8 mouse cellular contexts compared by ENCODE assay signal in genomic region chr14:119027130-119027529, GRCm38 (mm10).
DNase-seq lines count a peak whose midpoint lies in the region; ATAC-seq and TF ChIP-seq lines count a peak whose summit lies in the region.

No protein-coding gene starts in this region.

- no peaks in the 10 kb centered on the region for H3K9me3 ChIP-seq in heart, embryonic 11.5 days (replicated peaks; ENCODE audit: control insufficient read depth, low read length)
- no peaks in the 10 kb centered on the region for H3K9me3 ChIP-seq in embryonic facial prominence, embryonic 15.5 days (replicated peaks)

- no peak overlapping the region for H3K4me3 ChIP-seq in heart, embryonic 11.5 days (ENCODE audit: low read depth, low read length)
- H3K4me3 ChIP-seq in embryonic facial prominence, embryonic 15.5 days (replicated peaks), result no peak overlapping the region
- H3K4me3 ChIP-seq in spleen, adult 2 months (ENCODE audit: extremely low read depth, insufficient read depth, insufficient read length), result no peak overlapping the region

- TF ChIP-seq CTCF in spleen, adult 2 months (IDR thresholded peaks at IDR 0.05; ENCODE audit: extremely low read depth, insufficient read depth, insufficient read length, insufficient replicate concordance), result peak; percentile 81; the same call in 1 of the 2 replicates

- H3K4me1 ChIP-seq in heart, embryonic 11.5 days (ENCODE audit: control insufficient read depth, insufficient read depth, low read length), result no peaks in the 10 kb centered on the region
- H3K4me1 ChIP-seq in embryonic facial prominence, embryonic 15.5 days, result no peaks in the 10 kb centered on the region
- no peaks in the 10 kb centered on the region for H3K4me1 ChIP-seq in spleen, adult 2 months (ENCODE audit: control insufficient read depth, insufficient read depth, insufficient read length)

- TF ChIP-seq POLR2A in spleen, adult 2 months (IDR thresholded peaks at IDR 0.05; ENCODE audit: low read depth, low read length), result no peak

- no peaks in the 10 kb centered on the region for H3K27me3 ChIP-seq in heart, embryonic 11.5 days (ENCODE audit: control insufficient read depth, insufficient read depth, low read length)
- no peaks in the 10 kb centered on the region for H3K27me3 ChIP-seq in embryonic facial prominence, embryonic 15.5 days
- H3K27me3 ChIP-seq in spleen, adult 2 months (ENCODE audit: control insufficient read depth, insufficient read depth, low read length), result no peaks in the 10 kb centered on the region

- 40% methylated on average over 4 of the region's 4 CpGs for WGBS in heart, embryonic 11.5 days (ENCODE audit: insufficient replicate concordance)
- WGBS in embryonic facial prominence, embryonic 15.5 days, result 46% methylated on average over 4 of the region's 4 CpGs
- WGBS in spleen, adult 2 months, result 29% methylated on average over 4 of the region's 4 CpGs

- H3K27ac ChIP-seq in heart, embryonic 11.5 days (ENCODE audit: low read depth, low read length), result no peak overlapping the region
- no peak overlapping the region for H3K27ac ChIP-seq in embryonic facial prominence, embryonic 15.5 days (replicated peaks)
- H3K27ac ChIP-seq in spleen, adult 2 months (ENCODE audit: insufficient read depth, low read length), result no peak overlapping the region

- H3K36me3 ChIP-seq in heart, embryonic 11.5 days (ENCODE audit: control insufficient read depth, insufficient read depth, low read length), result peaks cover 14% of the 10 kb centered on the region
- H3K36me3 ChIP-seq in embryonic facial prominence, embryonic 15.5 days, result peaks cover 9% of the 10 kb centered on the region; the same call in 1 of the 2 replicates
- H3K36me3 ChIP-seq in spleen, adult 2 months (ENCODE audit: control insufficient read depth, insufficient read depth, low read length), result no peaks in the 10 kb centered on the region

- no peak for ATAC-seq in heart, embryonic 11.5 days (replicated peaks; ENCODE audit: insufficient number of reproducible peaks, low FRiP score, low TSS enrichment)
- ATAC-seq in embryonic facial prominence, embryonic 15.5 days (ENCODE audit: insufficient number of reproducible peaks, low FRiP score, low TSS enrichment, low read depth), result 0 out of 2 replicates have a peak, but pooled peaks have one; percentile 63

- DNase-seq in heart, adult 18-20 months, result peak; percentile 55 to 76
- peak; percentile 76 for DNase-seq in adrenal gland, postnatal 14 days
- DNase-seq in heart, postnatal 4 days, result peak; percentile 68
- DNase-seq in layer of hippocampus, postnatal 10 days (ENCODE audit: low spot score in 2 of 2), result peak; percentile 60 to 68
- DNase-seq in lung, postnatal 36 days, result peak; percentile 81
- DNase-seq in spleen, adult 2 months (ENCODE audit: low read depth in 1 of 2, low spot score in 2 of 2), result peak; percentile 45 to 64

- no peak overlapping the region for H3K9ac ChIP-seq in heart, embryonic 11.5 days (ENCODE audit: low read depth, low read length)
- no peak overlapping the region for H3K9ac ChIP-seq in embryonic facial prominence, embryonic 15.5 days

- no peak overlapping the region for H3K4me2 ChIP-seq in heart, embryonic 11.5 days
- no peak overlapping the region for H3K4me2 ChIP-seq in embryonic facial prominence, embryonic 15.5 days (replicated peaks)
